Mouse (Mus musculus): ENCODE data around the gene Mmrn2. TPM values are rescaled to one million over a fixed set of nuclear protein-coding genes. Genes with fewer than 3 reads are reported as not detected.

The Mmrn2 gene
- total RNA-seq, 2 experiments from 2014 or later, result 39.5 to 43.8 TPM

- intact Hi-C loops (cut with DNase I), result no loop called here
- no peak for DNase-seq
Observed at GRCm38 (mm10) chr14:34449807-34450206, 74.5 kb downstream of the Mmrn2 start.

DNA sequence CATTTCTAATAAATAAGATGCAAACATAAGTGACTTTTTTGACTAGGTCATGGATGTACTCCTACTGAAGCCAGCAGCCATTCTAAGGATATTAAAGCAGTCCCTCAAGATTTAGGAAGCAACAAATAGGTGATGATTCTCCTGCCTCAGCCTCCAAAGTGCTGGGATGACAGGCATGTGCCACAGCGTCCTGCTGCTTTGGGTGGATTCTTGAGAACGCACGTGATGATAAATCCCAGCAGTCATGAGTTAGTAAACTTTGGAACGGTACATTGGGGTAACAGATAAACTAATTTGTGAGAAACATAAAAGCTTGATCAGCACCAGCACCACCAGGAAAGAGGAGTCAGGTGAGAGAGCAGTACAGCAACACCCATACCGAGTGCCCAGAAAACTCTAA is 75.2 kb downstream of the Mmrn2 start:
- intact Hi-C loops (cut with DNase I), result no loop called here
- DNase-seq, result no peak

DNA sequence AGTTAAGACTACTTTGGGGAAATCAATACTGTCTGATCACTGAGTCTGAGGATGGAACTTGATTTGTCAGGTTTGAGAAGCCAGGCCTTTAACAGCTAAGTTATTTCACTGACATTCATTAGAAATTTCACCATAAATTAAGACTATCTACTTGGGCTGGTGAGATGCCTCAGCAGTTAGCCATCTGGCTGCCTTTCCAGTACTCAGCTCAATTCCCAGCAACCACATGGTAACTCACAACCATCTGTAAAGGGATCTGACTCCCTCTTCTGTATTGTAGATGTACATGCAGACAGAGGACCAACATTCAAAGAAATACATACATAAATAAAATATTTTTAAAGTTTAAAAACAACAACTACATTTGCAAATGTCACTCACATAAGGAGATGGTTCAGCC is 76.6 kb downstream of the Mmrn2 start:
- no peak for DNase-seq
- intact Hi-C loops (cut with DNase I), result no loop called here

DNA sequence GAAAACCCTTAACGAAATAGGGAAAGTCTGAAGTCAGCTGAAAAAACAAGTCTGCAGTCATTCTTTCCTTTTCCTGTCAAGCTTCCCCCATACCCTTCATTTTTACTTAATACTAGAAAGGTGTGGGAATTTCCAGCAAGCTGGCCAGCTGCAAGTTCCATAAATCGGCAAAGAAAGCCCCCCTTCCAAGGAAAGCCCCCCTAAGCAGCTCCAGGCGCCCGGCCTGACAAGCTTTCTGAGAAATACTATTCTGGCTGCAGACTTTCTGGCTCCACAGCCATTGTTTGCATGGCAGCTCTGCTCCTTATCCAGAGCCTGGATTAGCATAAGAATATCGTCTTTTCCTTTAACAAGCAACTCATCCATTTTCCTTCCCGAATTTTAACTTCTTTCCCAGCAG is 78.4 kb downstream of the Mmrn2 start:
- intact Hi-C loops (cut with DNase I), result no loop called here
- DNase-seq, result no peak

Other genes with a start within 250 kb of the Mmrn2 start
- under 1 TPM; 0.07 to 0.24 TPM for gene Npy4r, start 223.0 kb upstream of the Mmrn2 start, total RNA-seq (2021)
- under 1 TPM; 0.07 TPM for gene Gprin2, start 173.8 kb upstream of the Mmrn2 start, total RNA-seq (2021)
- gene Syt15, start 155.9 kb upstream of the Mmrn2 start, total RNA-seq (2021), result 1 to 10 TPM in 1 of 2 experiments, under 1 TPM in 1; 0.63 to 1.2 TPM
- 1 to 10 TPM; 7.2 to 7.6 TPM for gene Shld2, start 65.0 kb upstream of the Mmrn2 start, total RNA-seq (2021)
- 100 to 1,000 TPM; 128 to 137 TPM for gene Glud1, start 64.7 kb upstream of the Mmrn2 start, total RNA-seq (2021)
- not detected for gene Fam25c, start 20.0 kb upstream of the Mmrn2 start, total RNA-seq (2021)
- gene Sncg, start 676 bp upstream of the Mmrn2 start, total RNA-seq (2021), result 1 to 10 TPM; 5.0 to 5.7 TPM
- 10 to 100 TPM; 73.6 to 77.2 TPM for gene Bmpr1a, start 127.9 kb downstream of the Mmrn2 start, total RNA-seq (2021)
- not detected for gene 9230112D13Rik, start 147.3 kb downstream of the Mmrn2 start, total RNA-seq (2021)
- gene Ldb3, start 213.2 kb downstream of the Mmrn2 start, total RNA-seq (2021), result 100 to 1,000 TPM; 877 to 926 TPM
- 1 to 10 TPM; 2.2 to 2.3 TPM for gene Opn4, start 224.7 kb downstream of the Mmrn2 start, total RNA-seq (2021)

Measured in heart, postnatal 14 days (tissue).